Mouse (Mus musculus): ENCODE data around the gene D130052B06Rik. TPM values are rescaled to one million over a fixed set of nuclear protein-coding genes. Genes with fewer than 3 reads are reported as not detected.

Gene D130052B06Rik
- polyA plus RNA-seq, 1 experiment from 2014 or later: not detected

GRCm38 (mm10) chr11:33607784-33608183 lies 8.7 kb downstream of the D130052B06Rik start:
- no peaks in the 10 kb centered on the region for H3K36me3 ChIP-seq
- 49% methylated on average over 3 of the region's 3 CpGs for WGBS
- ATAC-seq (ENCODE audit: low FRiP score, low read depth): no peak

GRCm38 (mm10) chr11:33614218-33614617 lies 15.1 kb downstream of the D130052B06Rik start:
- H3K27ac ChIP-seq (replicated peaks): no peak overlapping the region
- H3K4me2 ChIP-seq: no peak overlapping the region
- H3K9me3 ChIP-seq: no peaks in the 10 kb centered on the region
- no peak overlapping the region for H3K9ac ChIP-seq
- H3K27me3 ChIP-seq: 0 out of 2 replicates have a peak, but pooled peaks cover 5% of the 10 kb centered on the region
- no peak overlapping the region for H3K4me3 ChIP-seq
- H3K36me3 ChIP-seq: no peaks in the 10 kb centered on the region
- H3K4me1 ChIP-seq (replicated peaks): no peaks in the 10 kb centered on the region
- WGBS: 7% methylated on average over 15 of the region's 15 CpGs
- peak; percentile 48; the same call in 1 of the 2 replicates for ATAC-seq (ENCODE audit: low FRiP score, low read depth)

More at GRCm38 (mm10) chr11:33607784-33608183, 8.7 kb downstream of the D130052B06Rik start:
- H3K9me3 ChIP-seq: no peaks in the 10 kb centered on the region
- H3K4me1 ChIP-seq (replicated peaks): no peaks in the 10 kb centered on the region
- H3K27me3 ChIP-seq: no peaks in the 10 kb centered on the region
- no peak overlapping the region for H3K27ac ChIP-seq (replicated peaks)
- no peak overlapping the region for H3K9ac ChIP-seq
- no peak overlapping the region for H3K4me2 ChIP-seq
- H3K4me3 ChIP-seq: no peak overlapping the region

- no peak overlapping the region for H3K4me3 ChIP-seq
- H3K9ac ChIP-seq: no peak overlapping the region
- WGBS: 91% methylated on average over 4 of the region's 4 CpGs
- ATAC-seq (ENCODE audit: low FRiP score, low read depth): no peak
- H3K9me3 ChIP-seq: no peaks in the 10 kb centered on the region
- H3K27ac ChIP-seq (replicated peaks): no peak overlapping the region
- H3K27me3 ChIP-seq: no peaks in the 10 kb centered on the region
- no peak overlapping the region for H3K4me2 ChIP-seq
- no peaks in the 10 kb centered on the region for H3K4me1 ChIP-seq (replicated peaks)
- no peaks in the 10 kb centered on the region for H3K36me3 ChIP-seq
These were observed 28.1 kb downstream of the D130052B06Rik start for GRCm38 (mm10) chr11:33627136-33627742.

- WGBS: 91% methylated on average over 2 of the region's 2 CpGs
- H3K4me2 ChIP-seq: no peak overlapping the region
- no peak for ATAC-seq (ENCODE audit: low FRiP score, low read depth)
- no peaks in the 10 kb centered on the region for H3K4me1 ChIP-seq (replicated peaks)
- H3K9ac ChIP-seq: no peak overlapping the region
- H3K27ac ChIP-seq (replicated peaks): no peak overlapping the region
- H3K36me3 ChIP-seq: peaks cover 7% of the 10 kb centered on the region
- no peaks in the 10 kb centered on the region for H3K9me3 ChIP-seq
- H3K27me3 ChIP-seq: no peaks in the 10 kb centered on the region
- no peak overlapping the region for H3K4me3 ChIP-seq
These were observed 38.0 kb downstream of the D130052B06Rik start for GRCm38 (mm10) chr11:33637107-33637506.

- no peak overlapping the region for H3K4me3 ChIP-seq
- no peaks in the 10 kb centered on the region for H3K9me3 ChIP-seq
- H3K27me3 ChIP-seq: no peaks in the 10 kb centered on the region
- no peak overlapping the region for H3K4me2 ChIP-seq
- no peaks in the 10 kb centered on the region for H3K4me1 ChIP-seq (replicated peaks)
- H3K27ac ChIP-seq (replicated peaks): no peak overlapping the region
- no peaks in the 10 kb centered on the region for H3K36me3 ChIP-seq
- 82% methylated on average over 2 of the region's 2 CpGs for WGBS
- ATAC-seq (ENCODE audit: low FRiP score, low read depth): no peak
- H3K9ac ChIP-seq: no peak overlapping the region
These were observed 50.3 kb downstream of the D130052B06Rik start for GRCm38 (mm10) chr11:33649358-33649757.

- Histone ChIP-seq H3K27ac (replicated peaks) (no peak overlapping the region), H3K36me3 (no peaks in the 10 kb centered on the region), H3K4me3 (no peak overlapping the region), H3K9me3 (no peaks in the 10 kb centered on the region), H3K4me1 (replicated peaks) (peaks cover 4% of the 10 kb centered on the region; the same call in 1 of the 2 replicates), H3K27me3 (no peaks in the 10 kb centered on the region), H3K9ac (no peak overlapping the region), H3K4me2 (no peak overlapping the region)
- 82% methylated on average over 2 of the region's 2 CpGs for WGBS
- no peak for ATAC-seq (ENCODE audit: low FRiP score, low read depth)
These were observed 55.4 kb downstream of the D130052B06Rik start for GRCm38 (mm10) chr11:33654485-33654884.

- Histone ChIP-seq H3K36me3 (no peaks in the 10 kb centered on the region), H3K4me1 (replicated peaks) (peaks cover 4% of the 10 kb centered on the region; the same call in 1 of the 2 replicates), H3K27ac (replicated peaks) (no peak overlapping the region), H3K27me3 (no peaks in the 10 kb centered on the region), H3K9ac (no peak overlapping the region), H3K4me2 (no peak overlapping the region), H3K9me3 (no peaks in the 10 kb centered on the region), H3K4me3 (no peak overlapping the region)
- no peak for ATAC-seq (ENCODE audit: low FRiP score, low read depth)
- WGBS: 75% methylated on average over 3 of the region's 3 CpGs
These were observed 56.1 kb downstream of the D130052B06Rik start for GRCm38 (mm10) chr11:33655221-33655620.

GRCm38 (mm10) chr11:33655861-33656593 lies 56.9 kb downstream of the D130052B06Rik start:
- Histone ChIP-seq H3K4me1 (replicated peaks) (peaks cover 4% of the 10 kb centered on the region; the same call in 1 of the 2 replicates), H3K27ac (replicated peaks) (no peak overlapping the region), H3K4me3 (no peak overlapping the region), H3K27me3 (no peaks in the 10 kb centered on the region), H3K9me3 (no peaks in the 10 kb centered on the region), H3K9ac (no peak overlapping the region), H3K4me2 (no peak overlapping the region), H3K36me3 (no peaks in the 10 kb centered on the region)
- 78% methylated on average over 7 of the region's 7 CpGs for WGBS
- ATAC-seq (ENCODE audit: low FRiP score, low read depth): no peak

- no peaks in the 10 kb centered on the region for H3K27me3 ChIP-seq
- no peaks in the 10 kb centered on the region for H3K36me3 ChIP-seq
- H3K4me1 ChIP-seq (replicated peaks): peaks cover 4% of the 10 kb centered on the region
- no peaks in the 10 kb centered on the region for H3K9me3 ChIP-seq
- no peak overlapping the region for H3K9ac ChIP-seq
- H3K4me3 ChIP-seq: no peak overlapping the region
- H3K27ac ChIP-seq (replicated peaks): no peak overlapping the region
- WGBS: 84% methylated on average over 13 of the region's 13 CpGs
- no peak overlapping the region for H3K4me2 ChIP-seq
- no peak for ATAC-seq (ENCODE audit: low FRiP score, low read depth)
These were observed 61.2 kb downstream of the D130052B06Rik start for GRCm38 (mm10) chr11:33660016-33660913.

- H3K4me3 ChIP-seq: no peak overlapping the region
- 91% methylated on average over 2 of the region's 2 CpGs for WGBS
These were observed 64.5 kb downstream of the D130052B06Rik start for GRCm38 (mm10) chr11:33663599-33663998.

GRCm38 (mm10) chr11:33668376-33668775 lies 69.3 kb downstream of the D130052B06Rik start:
- no peak for ATAC-seq (ENCODE audit: low FRiP score, low read depth)
- H3K9ac ChIP-seq: no peak overlapping the region
- H3K4me2 ChIP-seq: no peak overlapping the region
- H3K9me3 ChIP-seq: no peaks in the 10 kb centered on the region
- no peaks in the 10 kb centered on the region for H3K27me3 ChIP-seq
- H3K4me3 ChIP-seq: no peak overlapping the region
- WGBS: 53% methylated on average over 6 of the region's 6 CpGs
- no peak overlapping the region for H3K27ac ChIP-seq (replicated peaks)
- H3K4me1 ChIP-seq (replicated peaks): peaks cover 23% of the 10 kb centered on the region
- no peaks in the 10 kb centered on the region for H3K36me3 ChIP-seq

More at GRCm38 (mm10) chr11:33663599-33663998, 64.5 kb downstream of the D130052B06Rik start:
- no peak overlapping the region for H3K4me2 ChIP-seq
- H3K27me3 ChIP-seq: no peaks in the 10 kb centered on the region
- H3K4me1 ChIP-seq (replicated peaks): peaks cover 8% of the 10 kb centered on the region
- H3K9me3 ChIP-seq: no peaks in the 10 kb centered on the region
- no peak overlapping the region for H3K9ac ChIP-seq
- no peak for ATAC-seq (ENCODE audit: low FRiP score, low read depth)
- no peaks in the 10 kb centered on the region for H3K36me3 ChIP-seq
- H3K27ac ChIP-seq (replicated peaks): no peak overlapping the region
